Mouse (Mus musculus): ENCODE results near the gene Olfr1205. TPM values are rescaled to one million over a fixed set of nuclear protein-coding genes. Genes with fewer than 3 reads are reported as not detected.

Olfr1205 gene
- total RNA-seq (2021): not detected
- long read RNA-seq, experiment 1: 0 reads
- long read RNA-seq, experiment 2: 0 reads

DNA sequence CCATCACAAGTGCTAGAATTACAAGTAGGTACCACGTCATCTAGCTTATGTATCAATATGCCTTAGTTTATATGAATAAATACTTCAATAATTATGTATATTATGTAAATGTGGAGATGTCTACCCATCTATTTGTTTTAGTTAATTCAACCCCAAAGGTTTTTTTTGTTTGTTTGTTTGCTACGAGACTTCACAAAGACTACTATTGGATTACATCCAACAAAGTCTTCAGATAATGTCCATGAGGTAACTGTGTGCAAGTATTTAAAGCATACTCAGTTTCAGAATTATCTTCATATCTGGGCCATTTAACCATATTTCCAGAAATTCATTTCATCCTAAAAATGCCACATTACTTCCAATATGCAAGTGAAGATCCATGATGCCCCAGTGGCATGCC lies at the start of gene Olfr1205:
Gene Olfr1205 (plus strand): TSS at position 301 of the 400 bp plus-strand sequence.
- no peak for DNase-seq

DNA sequence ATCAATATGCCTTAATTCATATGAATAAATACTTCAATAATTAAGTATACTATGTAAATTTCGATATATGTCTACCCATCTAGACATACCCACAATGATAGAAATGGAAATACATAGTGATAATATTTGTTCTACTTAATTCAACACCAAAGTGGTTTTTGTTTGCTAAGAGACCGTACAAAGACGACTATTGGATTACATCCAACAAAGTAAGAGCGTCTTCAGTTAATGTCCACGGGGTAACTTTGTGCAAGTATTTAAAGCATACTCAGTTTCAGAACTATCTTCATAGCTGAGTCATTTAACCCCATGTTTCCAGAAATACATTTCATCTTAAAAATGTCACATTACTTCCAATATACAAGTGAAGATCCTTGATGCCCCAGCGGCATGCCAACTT lies 36.8 kb upstream of the Olfr1205 start, which contains the start of gene Olfr1201:
Gene Olfr1201 (plus strand): TSS at position 301 of the 400 bp plus-strand sequence.
- DNase-seq: no peak

DNA sequence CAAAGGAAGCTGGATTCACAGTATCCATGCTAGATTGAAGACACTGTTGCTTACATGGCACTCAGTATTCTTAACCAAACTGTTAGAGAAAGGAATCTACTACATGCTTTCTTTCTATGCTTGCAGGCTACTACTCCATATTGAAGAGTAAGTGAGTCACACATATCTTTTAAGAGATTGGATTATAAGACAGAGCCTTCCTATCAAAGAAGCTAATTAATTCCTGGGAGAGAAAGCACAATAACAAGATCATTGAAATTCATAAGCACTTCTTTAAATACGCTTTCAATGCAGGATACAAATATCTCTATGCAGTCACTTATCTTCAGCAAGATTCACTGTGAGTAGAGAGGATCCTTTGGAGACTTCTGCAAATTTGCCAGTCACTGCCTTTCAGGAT lies 15.3 kb upstream of the Olfr1205 start, which contains the start of gene Olfr1202:
Gene Olfr1202 (plus strand): TSS at position 301 of the 400 bp plus-strand sequence.
- no peak for DNase-seq

DNA sequence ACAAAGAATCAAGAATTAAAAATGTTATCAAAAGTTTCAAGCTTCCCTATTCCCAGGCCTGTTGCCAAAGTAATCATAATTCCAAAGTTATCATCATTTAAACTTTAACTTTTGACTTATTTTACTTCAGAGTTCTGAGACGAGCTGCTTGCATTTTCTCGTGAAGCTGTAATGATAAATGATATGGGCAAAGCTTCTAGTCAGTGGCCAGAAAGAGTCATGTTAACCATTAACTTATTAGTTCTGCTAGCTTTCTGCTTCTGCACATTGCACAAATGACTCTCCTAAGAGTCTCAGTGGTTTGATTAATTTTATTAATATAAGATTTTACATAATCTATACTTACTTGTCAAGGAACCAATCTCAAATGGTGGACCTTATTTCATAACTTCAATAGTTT lies 8.9 kb downstream of the Olfr1205 start:
- DNase-seq: no peak

DNA sequence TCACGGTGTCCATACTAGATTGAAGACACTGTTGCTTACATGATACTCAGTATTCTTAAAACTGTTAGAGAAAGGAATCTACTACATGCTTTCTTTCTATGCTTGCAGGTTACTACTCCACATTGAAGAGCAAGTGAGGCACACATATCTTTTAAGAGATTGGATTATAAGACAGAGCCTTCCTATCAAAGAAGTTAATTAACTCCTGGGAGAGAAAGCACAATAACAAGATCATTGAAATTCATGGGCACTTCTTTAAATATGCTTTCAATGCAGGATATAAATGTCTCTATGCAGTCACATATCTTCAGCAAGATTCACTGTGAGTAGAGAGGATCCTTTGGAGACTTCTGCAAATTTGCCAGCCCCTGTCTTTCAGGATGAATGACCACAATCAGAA lies 19.5 kb downstream of the Olfr1205 start, which contains the start of gene Olfr1204:
Gene Olfr1204 (plus strand): TSS at position 301 of the 400 bp plus-strand sequence.
- no peak for DNase-seq

DNA sequence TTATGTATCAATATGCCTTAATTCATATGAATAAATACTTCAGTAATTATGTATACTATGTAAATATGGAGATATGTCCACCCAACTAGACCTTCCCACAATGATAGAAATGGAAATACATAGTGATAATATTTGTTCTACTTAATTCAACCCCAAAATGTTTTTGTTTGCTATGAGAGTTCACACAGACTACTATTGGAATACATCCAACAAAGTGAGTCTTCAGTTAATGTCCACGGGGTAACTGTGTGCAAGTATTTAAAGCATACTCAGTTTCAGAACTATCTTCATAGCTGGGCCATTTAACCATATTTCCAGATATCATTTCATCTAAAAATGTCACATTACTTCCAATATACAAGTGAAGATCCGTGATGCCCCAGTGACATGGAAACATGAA lies 33.4 kb downstream of the Olfr1205 start, which contains the start of gene Olfr1206:
Gene Olfr1206 (plus strand): TSS at position 301 of the 400 bp plus-strand sequence.
- no peak for DNase-seq

Other genes with a start within 250 kb of the Olfr1205 start
- not detected for gene Olfr1189, start 243.3 kb upstream of the Olfr1205 start, total RNA-seq (2021)
- under 1 TPM in 1 of 2 experiments, not detected in 1; 0.05 TPM for gene Olfr1191-ps1, start 189.2 kb upstream of the Olfr1205 start, total RNA-seq (2021)
- gene Olfr1192-ps1, start 181.2 kb upstream of the Olfr1205 start, total RNA-seq (2021): not detected
- gene Olfr1193, start 154.1 kb upstream of the Olfr1205 start, total RNA-seq (2021): not detected
- not detected for gene Olfr1195, start 140.6 kb upstream of the Olfr1205 start, total RNA-seq (2021)
- not detected for gene Olfr1196, start 125.1 kb upstream of the Olfr1205 start, total RNA-seq (2021)
- gene Olfr1197, start 97.4 kb upstream of the Olfr1205 start, total RNA-seq (2021): not detected
- not detected for gene Olfr1198, start 78.4 kb upstream of the Olfr1205 start, total RNA-seq (2021)
- gene Olfr1199, start 69.3 kb upstream of the Olfr1205 start, total RNA-seq (2021): not detected
- not detected for gene Olfr1200, start 59.2 kb upstream of the Olfr1205 start, total RNA-seq (2021)
- gene Olfr1201, start 36.7 kb upstream of the Olfr1205 start, total RNA-seq (2021): not detected
- not detected for gene Olfr1202, start 15.2 kb upstream of the Olfr1205 start, total RNA-seq (2021)
- not detected for gene Olfr1204, start 19.6 kb downstream of the Olfr1205 start, total RNA-seq (2021)
- gene Olfr1206, start 33.5 kb downstream of the Olfr1205 start, total RNA-seq (2021): not detected
- gene Olfr1208, start 72.6 kb downstream of the Olfr1205 start, total RNA-seq (2021): not detected
- gene Olfr1209, start 85.4 kb downstream of the Olfr1205 start, total RNA-seq (2021): not detected
- not detected for gene Olfr1211, start 108.4 kb downstream of the Olfr1205 start, total RNA-seq (2021)
- gene Olfr1212, start 124.2 kb downstream of the Olfr1205 start, total RNA-seq (2021): not detected
- gene Gm13762, start 150.5 kb downstream of the Olfr1205 start, total RNA-seq (2021): not detected
- gene Olfr1214, start 162.9 kb downstream of the Olfr1205 start, total RNA-seq (2021): not detected
- not detected for gene Olfr1215, start 177.2 kb downstream of the Olfr1205 start, total RNA-seq (2021)
- not detected for gene Olfr1216, start 188.6 kb downstream of the Olfr1205 start, total RNA-seq (2021)
- gene Olfr1217, start 202.3 kb downstream of the Olfr1205 start, total RNA-seq (2021): not detected
- not detected for gene Olfr1218, start 231.4 kb downstream of the Olfr1205 start, total RNA-seq (2021)